Mouse (Mus musculus): ENCODE data around the gene Maco1. TPM values are rescaled to one million over a fixed set of nuclear protein-coding genes. Genes with fewer than 3 reads are reported as not detected.

Gene Maco1
- polyA plus RNA-seq, 2 experiments = 29.5 to 40.4 TPM

DNA sequence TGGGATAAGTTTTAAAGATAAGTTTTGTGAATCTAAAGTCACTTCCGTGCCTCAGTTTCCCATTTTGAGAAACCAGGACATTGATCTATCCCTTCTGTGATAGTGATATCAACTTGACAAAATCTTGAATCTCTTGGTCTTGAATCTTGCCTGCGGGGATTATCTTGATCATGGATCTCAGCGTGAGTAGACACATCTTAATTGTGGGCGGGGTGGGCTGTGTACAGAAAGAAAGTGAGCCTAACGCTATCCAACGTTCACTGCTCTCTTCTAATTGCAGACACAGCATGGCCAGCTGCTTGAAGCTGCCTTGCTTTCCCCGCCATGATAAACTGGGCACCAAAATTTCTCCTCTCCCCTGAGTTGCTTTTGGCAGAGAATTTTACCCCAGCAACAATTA, 9.9 kb upstream of the Maco1 start:
- no peak for DNase-seq (ENCODE audit: low spot score)
- Histone ChIP-seq H3K4me3 (replicated peaks; ENCODE audit: low read length) (no peak overlapping the region), H3K9me3 (ENCODE audit: control insufficient read depth, low read length) (no peaks in the 10 kb centered on the region), H3K27me3 (ENCODE audit: control insufficient read depth, insufficient read depth, low read length) (no peaks in the 10 kb centered on the region), H3K9ac (ENCODE audit: low read depth, low read length, severe bottlenecking) (no peak overlapping the region), H3K4me1 (ENCODE audit: control insufficient read depth, insufficient read depth, low read length) (no peaks in the 10 kb centered on the region), H3K27ac (replicated peaks; ENCODE audit: low read depth, low read length) (no peak overlapping the region), H3K36me3 (ENCODE audit: control insufficient read depth, insufficient read depth, low read length) (no peaks in the 10 kb centered on the region), H3K4me2 (replicated peaks; ENCODE audit: low read depth, low read length, severe bottlenecking) (no peak overlapping the region)
- no peak for ATAC-seq (ENCODE audit: low FRiP score, low read depth)
- WGBS = 72% methylated on average over 7 of the region's 7 CpGs
- no peak for TF ChIP-seq POLR2A (IDR thresholded peaks at IDR 0.05; ENCODE audit: borderline replicate concordance, extremely low read depth, insufficient read depth, insufficient read length)

- no peaks in the 10 kb centered on the region for H3K27me3 ChIP-seq (ENCODE audit: control insufficient read depth, insufficient read depth, low read length)
- WGBS = 73% methylated on average over 6 of the region's 6 CpGs
- H3K9ac ChIP-seq (ENCODE audit: low read depth, low read length, severe bottlenecking) = no peak overlapping the region
- no peaks in the 10 kb centered on the region for H3K36me3 ChIP-seq (ENCODE audit: control insufficient read depth, insufficient read depth, low read length)
- no peak overlapping the region for H3K4me3 ChIP-seq (replicated peaks; ENCODE audit: low read length)
- DNase-seq (ENCODE audit: low spot score) = no peak
- no peaks in the 10 kb centered on the region for H3K9me3 ChIP-seq (ENCODE audit: control insufficient read depth, low read length)
- TF ChIP-seq POLR2A (IDR thresholded peaks at IDR 0.05; ENCODE audit: borderline replicate concordance, extremely low read depth, insufficient read depth, insufficient read length) = no peak
- no peak for ATAC-seq (ENCODE audit: low FRiP score, low read depth)
- H3K4me1 ChIP-seq (ENCODE audit: control insufficient read depth, insufficient read depth, low read length) = no peaks in the 10 kb centered on the region
- H3K27ac ChIP-seq (replicated peaks; ENCODE audit: low read depth, low read length) = no peak overlapping the region
- H3K4me2 ChIP-seq (replicated peaks; ENCODE audit: low read depth, low read length, severe bottlenecking) = no peak overlapping the region
Measured at GRCm38 (mm10) chr4:134861884-134862283, 8.7 kb upstream of the Maco1 start.

- WGBS = 87% methylated on average over 4 of the region's 4 CpGs
Measured at GRCm38 (mm10) chr4:134858494-134858893, 5.3 kb upstream of the Maco1 start.

DNA sequence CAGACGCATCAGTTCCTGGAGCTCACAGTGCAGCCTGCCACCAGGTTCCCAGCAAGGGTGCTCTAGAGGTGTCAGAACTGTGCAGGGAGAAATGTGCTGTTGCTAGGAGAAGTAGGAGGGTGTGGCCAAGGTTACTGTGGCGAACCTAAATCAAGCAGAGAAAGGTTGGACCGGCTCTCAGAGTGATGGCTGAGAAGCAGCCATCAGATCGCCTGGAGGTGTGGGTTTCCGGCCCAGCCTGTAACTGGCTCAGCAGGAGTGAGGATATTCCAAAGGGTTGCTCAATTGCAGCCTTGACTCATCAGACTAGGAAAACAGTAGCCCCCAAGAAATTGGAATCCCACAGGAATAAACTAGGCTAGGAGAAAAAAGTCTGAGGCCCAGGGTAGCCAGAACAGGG, 3.4 kb upstream of the Maco1 start:
- Histone ChIP-seq H3K4me3 (replicated peaks; ENCODE audit: low read length) (no peak overlapping the region), H3K9me3 (ENCODE audit: control insufficient read depth, low read length) (no peaks in the 10 kb centered on the region), H3K9ac (ENCODE audit: low read depth, low read length, severe bottlenecking) (no peak overlapping the region), H3K27ac (replicated peaks; ENCODE audit: low read depth, low read length) (no peak overlapping the region), H3K27me3 (ENCODE audit: control insufficient read depth, insufficient read depth, low read length) (no peaks in the 10 kb centered on the region), H3K36me3 (ENCODE audit: control insufficient read depth, insufficient read depth, low read length) (no peaks in the 10 kb centered on the region), H3K4me2 (replicated peaks; ENCODE audit: low read depth, low read length, severe bottlenecking) (no peak overlapping the region), H3K4me1 (ENCODE audit: control insufficient read depth, insufficient read depth, low read length) (peaks cover 6% of the 10 kb centered on the region)
- ATAC-seq (ENCODE audit: low FRiP score, low read depth) = no peak
- WGBS = 23% methylated on average over 5 of the region's 5 CpGs
- TF ChIP-seq POLR2A (IDR thresholded peaks at IDR 0.05; ENCODE audit: borderline replicate concordance, extremely low read depth, insufficient read depth, insufficient read length) = no peak
- DNase-seq (ENCODE audit: low spot score) = peak; percentile 21

More at GRCm38 (mm10) chr4:134858494-134858893, 5.3 kb upstream of the Maco1 start:
- Histone ChIP-seq H3K27ac (replicated peaks; ENCODE audit: low read depth, low read length) (no peak overlapping the region), H3K4me2 (replicated peaks; ENCODE audit: low read depth, low read length, severe bottlenecking) (no peak overlapping the region), H3K4me1 (ENCODE audit: control insufficient read depth, insufficient read depth, low read length) (no peaks in the 10 kb centered on the region), H3K4me3 (replicated peaks; ENCODE audit: low read length) (no peak overlapping the region), H3K27me3 (ENCODE audit: control insufficient read depth, insufficient read depth, low read length) (no peaks in the 10 kb centered on the region), H3K9me3 (ENCODE audit: control insufficient read depth, low read length) (no peaks in the 10 kb centered on the region), H3K9ac (ENCODE audit: low read depth, low read length, severe bottlenecking) (no peak overlapping the region), H3K36me3 (ENCODE audit: control insufficient read depth, insufficient read depth, low read length) (no peaks in the 10 kb centered on the region)
- ATAC-seq (ENCODE audit: low FRiP score, low read depth) = no peak
- TF ChIP-seq POLR2A (IDR thresholded peaks at IDR 0.05; ENCODE audit: borderline replicate concordance, extremely low read depth, insufficient read depth, insufficient read length) = no peak
- no peak for DNase-seq (ENCODE audit: low spot score)

- ATAC-seq (ENCODE audit: low FRiP score, low read depth) (no peak), DNase-seq (ENCODE audit: low spot score) (no peak)
- H3K4me2 ChIP-seq (replicated peaks; ENCODE audit: low read depth, low read length, severe bottlenecking) = no peak overlapping the region
- no peaks in the 10 kb centered on the region for H3K36me3 ChIP-seq (ENCODE audit: control insufficient read depth, insufficient read depth, low read length)
- WGBS = 44% methylated on average over 5 of the region's 5 CpGs
- H3K27me3 ChIP-seq (ENCODE audit: control insufficient read depth, insufficient read depth, low read length) = no peaks in the 10 kb centered on the region
- peaks cover 11% of the 10 kb centered on the region for H3K4me1 ChIP-seq (ENCODE audit: control insufficient read depth, insufficient read depth, low read length)
- H3K4me3 ChIP-seq (replicated peaks; ENCODE audit: low read length) = no peak overlapping the region
- H3K9me3 ChIP-seq (ENCODE audit: control insufficient read depth, low read length) = no peaks in the 10 kb centered on the region
- H3K9ac ChIP-seq (ENCODE audit: low read depth, low read length, severe bottlenecking) = no peak overlapping the region
- H3K27ac ChIP-seq (replicated peaks; ENCODE audit: low read depth, low read length) = no peak overlapping the region
- TF ChIP-seq POLR2A (IDR thresholded peaks at IDR 0.05; ENCODE audit: borderline replicate concordance, extremely low read depth, insufficient read depth, insufficient read length) = no peak
Measured at GRCm38 (mm10) chr4:134856056-134856455, 2.9 kb upstream of the Maco1 start.

GRCm38 (mm10) chr4:134855371-134855770, 2.2 kb upstream of the Maco1 start:
- no peak overlapping the region for H3K9ac ChIP-seq (ENCODE audit: low read depth, low read length, severe bottlenecking)
- ATAC-seq (ENCODE audit: low FRiP score, low read depth) (no peak), DNase-seq (ENCODE audit: low spot score) (peak; percentile 50)
- WGBS = 48% methylated on average over 3 of the region's 3 CpGs
- no peak overlapping the region for H3K27ac ChIP-seq (replicated peaks; ENCODE audit: low read depth, low read length)
- H3K27me3 ChIP-seq (ENCODE audit: control insufficient read depth, insufficient read depth, low read length) = no peaks in the 10 kb centered on the region
- H3K4me2 ChIP-seq (replicated peaks; ENCODE audit: low read depth, low read length, severe bottlenecking) = no peak overlapping the region
- H3K4me3 ChIP-seq (replicated peaks; ENCODE audit: low read length) = no peak overlapping the region
- no peaks in the 10 kb centered on the region for H3K36me3 ChIP-seq (ENCODE audit: control insufficient read depth, insufficient read depth, low read length)
- no peaks in the 10 kb centered on the region for H3K9me3 ChIP-seq (ENCODE audit: control insufficient read depth, low read length)
- H3K4me1 ChIP-seq (ENCODE audit: control insufficient read depth, insufficient read depth, low read length) = peaks cover 12% of the 10 kb centered on the region
- no peak for TF ChIP-seq POLR2A (IDR thresholded peaks at IDR 0.05; ENCODE audit: borderline replicate concordance, extremely low read depth, insufficient read depth, insufficient read length)

All from limb, embryonic 14.5 days (tissue).